Mouse (Mus musculus) lung, embryonic 14.5 days (tissue): ENCODE results near the gene Ak6. TPM values are rescaled to one million over a fixed set of nuclear protein-coding genes. Genes with fewer than 3 reads are reported as not detected.

ENCODE experiments used
- ATAC-seq: fragments of 200-750 bp; cut with Nextera tagmentation; 2 replicates; pipeline ENCODE4 v1.8.0; 2017; ENCODE audit warnings: mild to moderate bottlenecking, moderate TSS enrichment, moderate library complexity; ENCODE audit not compliant: insufficient read depth
- DNase-seq: peaks from one replicate; pipeline ENCODE4 v3.0.0-alpha.2; 2015
- H3K27ac ChIP-seq: fragments of 300-500 bp; sonication (generic); 2 replicates; pipeline ENCODE4 v1.5.1; 2014; ENCODE audit warnings: low read depth, mild to moderate bottlenecking, moderate library complexity
- H3K27me3 ChIP-seq: fragments of 300-500 bp; sonication (generic); 2 replicates; pipeline ENCODE4 v1.6.1; 2014; ENCODE audit warnings: low read length, control low read depth; ENCODE audit not compliant: insufficient read depth
- H3K36me3 ChIP-seq: fragments of 300-500 bp; sonication (generic); 2 replicates; pipeline ENCODE4 v1.6.1; 2014; ENCODE audit warnings: control low read depth; ENCODE audit not compliant: insufficient read depth
- H3K4me1 ChIP-seq: fragments of 300-500 bp; sonication (generic); 2 replicates; pipeline ENCODE4 v1.6.1; 2014; ENCODE audit warnings: antibody characterized with exemption, control low read depth; ENCODE audit not compliant: insufficient read depth
- H3K4me2 ChIP-seq: fragments of 300-500 bp; sonication (generic); 2 replicates; pipeline ENCODE4 v1.6.1; 2014; ENCODE audit warnings: mild to moderate bottlenecking
- H3K4me3 ChIP-seq: fragments of 300-500 bp; sonication (generic); 2 replicates; pipeline ENCODE4 v1.5.1; 2014; ENCODE audit warnings: low read depth, low read length
- H3K9ac ChIP-seq: fragments of 300-500 bp; sonication (generic); 2 replicates; pipeline ENCODE4 v1.6.1; 2014
- H3K9me3 ChIP-seq: fragments of 300-500 bp; sonication (generic); 2 replicates; pipeline ENCODE4 v1.6.1; 2016; ENCODE audit warnings: low read depth, low read length, control low read depth
- CTCF ChIP-seq: IDR thresholded peaks from 2 replicates; pipeline ENCODE4 v1.5.1; 2016; ENCODE audit warnings: antibody characterized with exemption, low read depth
- WGBS: fragments of 180-500 bp; shearing (Covaris S2); extraction: QIAGEN DNeasy Blood & Tissue Kit; methylation state at CpG from one replicate; pipeline ENCODE4 v1.1.7; 2014; 5-methylcytosine and 5-hydroxymethylcytosine counted together
- polyA plus RNA-seq: library from polyadenylated mRNA; unstranded; fragments of >200 nt; fragmentation: Nextera tagmentation; extraction: Ambion mirVana; gene quantifications from 2 replicates; pipeline ENCODE4 v1.2.1, GENCODE M21; 2014

The Ak6 gene
- polyA plus RNA-seq, 1 experiment from 2014 or later = 300 TPM

DNA sequence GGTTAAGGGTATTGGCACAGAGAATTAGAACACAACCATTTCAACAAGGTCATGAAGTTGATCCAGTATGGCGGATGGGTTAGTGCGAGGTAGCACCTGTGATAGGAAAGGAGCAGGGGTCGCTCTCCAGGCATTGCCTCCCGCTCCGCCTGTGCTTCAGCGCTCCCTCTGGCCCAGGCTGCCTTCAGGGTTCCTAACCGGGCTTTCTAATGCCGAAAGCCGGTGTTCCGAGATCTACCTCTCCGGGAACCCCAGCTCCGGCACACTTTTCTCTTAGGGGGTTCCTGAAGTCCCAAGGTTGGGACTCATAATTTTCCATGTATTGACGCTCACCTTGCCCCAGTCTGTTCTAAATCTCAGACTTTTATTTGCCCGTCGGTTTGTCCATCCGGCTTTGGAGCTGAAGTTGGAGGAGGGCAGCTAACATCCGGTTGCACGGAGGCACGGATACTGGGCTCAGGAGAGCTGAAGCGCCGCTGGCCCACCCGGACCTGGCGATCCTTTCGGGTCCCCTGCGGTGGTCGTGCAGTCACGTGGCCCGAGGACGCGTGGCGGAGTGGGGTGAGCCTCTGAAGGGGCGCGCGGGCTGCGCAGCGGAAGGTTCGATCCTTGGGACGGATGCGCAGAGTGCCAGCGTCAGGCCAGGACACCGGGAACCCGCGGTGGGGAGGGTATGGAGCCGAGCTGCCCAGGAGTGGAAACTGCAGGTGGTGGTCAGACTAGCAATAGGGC lies 18.7 kb downstream of the Ak6 start, which contains the start of gene Ccdc125:
Gene Ccdc125 (plus strand): TSS at position 427 of the 732 bp plus-strand sequence.
- no peak for TF ChIP-seq CTCF
- Histone ChIP-seq H3K27me3 (no peaks in the 10 kb centered on the region), H3K4me3 (peak within 1 kb of the TSS; percentile 61), H3K27ac (peak within 1 kb of the TSS; percentile 87), H3K9ac (peak within 1 kb of the TSS; percentile 75), H3K9me3 (no peaks in the 10 kb centered on the region), H3K4me2 (peak within 1 kb of the TSS; percentile 82), H3K36me3 (peaks cover 16% of the 10 kb centered on the region), H3K4me1 (no peaks in the 10 kb centered on the region)
- ATAC-seq = peak; percentile 80
- DNase-seq = peak; percentile 69
- WGBS = under 1% methylated on average over 44 of the region's 44 CpGs

DNA sequence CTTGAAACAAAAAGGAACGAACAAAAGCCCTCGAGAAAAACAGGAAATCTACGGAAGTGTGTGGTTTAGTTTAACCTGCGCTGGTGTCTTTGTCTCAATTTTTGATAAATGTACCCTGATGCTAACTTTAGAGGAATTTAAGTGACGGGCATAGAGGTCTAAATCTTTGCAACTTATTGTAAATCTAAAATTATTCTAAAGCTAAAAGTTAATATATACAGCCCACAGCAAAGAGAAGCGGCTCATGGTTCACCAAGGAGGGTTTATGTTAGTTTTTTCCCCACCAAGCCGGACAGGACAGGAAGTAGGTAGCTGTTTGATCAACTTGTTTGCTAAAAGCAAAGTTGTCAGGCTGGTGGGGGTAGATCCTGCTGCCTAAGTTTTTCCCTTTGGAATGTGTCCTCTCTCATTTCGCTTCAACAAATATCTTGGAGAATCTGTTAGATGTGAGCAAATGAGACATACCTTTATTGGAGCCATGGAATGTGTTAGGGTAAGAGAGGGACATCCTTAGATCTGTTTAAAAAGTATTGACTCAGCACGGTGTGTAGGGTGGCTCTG lies 19.5 kb downstream of the Ak6 start:
- Histone ChIP-seq H3K27ac (peak overlapping the region; percentile 87), H3K27me3 (no peaks in the 10 kb centered on the region), H3K36me3 (peaks cover 14% of the 10 kb centered on the region), H3K9me3 (no peaks in the 10 kb centered on the region), H3K9ac (peak overlapping the region; percentile 75), H3K4me1 (no peaks in the 10 kb centered on the region), H3K4me2 (peak overlapping the region; percentile 82), H3K4me3 (peak overlapping the region; percentile 61)
- no peak for ATAC-seq
- WGBS = 33% methylated on average over 9 of the region's 9 CpGs
- no peak for TF ChIP-seq CTCF
- peak; percentile 40 for DNase-seq

DNA sequence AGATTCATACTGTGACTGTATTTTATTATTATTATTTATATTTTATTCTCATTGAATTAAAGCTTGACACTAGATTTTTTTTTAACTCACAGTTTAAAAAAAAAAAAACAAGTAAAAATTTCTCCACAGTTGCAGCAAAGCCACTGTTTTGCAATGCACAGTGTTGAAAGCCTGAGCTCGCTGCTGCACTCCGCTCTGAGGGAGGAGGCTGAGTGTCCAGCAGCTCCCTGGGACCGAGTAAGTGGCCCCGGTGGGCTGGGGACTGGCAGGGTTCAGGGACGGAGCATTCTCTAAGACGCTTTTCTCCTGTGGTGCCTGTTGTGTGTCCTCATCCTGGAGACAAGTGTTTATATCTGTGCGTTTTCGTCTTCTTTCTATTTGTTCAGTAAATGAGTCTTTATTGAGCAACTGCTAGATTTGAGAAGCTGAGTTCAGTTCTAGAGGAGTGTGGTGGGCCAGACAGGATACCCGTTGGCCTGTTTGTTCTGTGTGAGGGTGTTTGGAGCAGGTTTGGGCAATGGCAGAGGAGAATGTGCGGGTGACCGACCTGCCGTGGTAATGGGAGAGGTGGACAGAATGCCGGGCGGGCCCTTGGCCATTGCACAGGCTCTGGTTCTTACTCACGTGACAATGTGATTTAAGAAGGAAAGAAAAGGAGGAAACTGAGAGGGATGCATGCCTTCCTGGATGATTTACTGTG lies 25.3 kb downstream of the Ak6 start:
- no peaks in the 10 kb centered on the region for H3K27me3 ChIP-seq
- no peak for TF ChIP-seq CTCF
- H3K9ac ChIP-seq = no peak overlapping the region
- DNase-seq (no peak), ATAC-seq (no peak)
- H3K36me3 ChIP-seq = no peaks in the 10 kb centered on the region
- H3K9me3 ChIP-seq = no peaks in the 10 kb centered on the region
- H3K4me3 ChIP-seq = no peak overlapping the region
- H3K4me2 ChIP-seq = no peak overlapping the region
- H3K27ac ChIP-seq = no peak overlapping the region
- no peaks in the 10 kb centered on the region for H3K4me1 ChIP-seq
- WGBS = 79% methylated on average over 15 of the region's 15 CpGs

DNA sequence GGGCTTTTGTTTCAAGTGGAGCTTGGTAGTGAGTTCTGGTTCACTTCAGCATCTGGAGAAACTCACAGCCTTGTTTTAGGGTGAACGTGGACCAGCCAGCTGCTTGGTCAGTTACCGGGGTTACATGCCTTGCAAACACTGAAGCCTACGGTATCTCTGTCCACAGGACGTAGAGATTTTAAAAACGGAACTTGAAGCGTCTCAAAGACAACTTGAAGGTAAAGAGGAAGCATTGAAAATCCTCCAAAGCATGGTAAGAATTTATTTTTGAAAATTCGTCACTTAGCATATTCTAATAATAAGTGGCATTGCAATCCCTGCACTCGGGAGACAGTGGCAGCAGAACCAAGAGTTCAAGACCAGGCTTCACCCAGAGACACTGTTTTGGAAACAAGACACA lies 30.8 kb downstream of the Ak6 start:
- Histone ChIP-seq H3K4me1 (no peaks in the 10 kb centered on the region), H3K27ac (no peak overlapping the region), H3K9me3 (no peaks in the 10 kb centered on the region), H3K27me3 (no peaks in the 10 kb centered on the region), H3K36me3 (no peaks in the 10 kb centered on the region), H3K4me2 (no peak overlapping the region), H3K4me3 (no peak overlapping the region), H3K9ac (no peak overlapping the region)
- no peak for TF ChIP-seq CTCF
- DNase-seq (no peak), ATAC-seq (no peak)
- 83% methylated on average over 8 of the region's 8 CpGs for WGBS

DNA sequence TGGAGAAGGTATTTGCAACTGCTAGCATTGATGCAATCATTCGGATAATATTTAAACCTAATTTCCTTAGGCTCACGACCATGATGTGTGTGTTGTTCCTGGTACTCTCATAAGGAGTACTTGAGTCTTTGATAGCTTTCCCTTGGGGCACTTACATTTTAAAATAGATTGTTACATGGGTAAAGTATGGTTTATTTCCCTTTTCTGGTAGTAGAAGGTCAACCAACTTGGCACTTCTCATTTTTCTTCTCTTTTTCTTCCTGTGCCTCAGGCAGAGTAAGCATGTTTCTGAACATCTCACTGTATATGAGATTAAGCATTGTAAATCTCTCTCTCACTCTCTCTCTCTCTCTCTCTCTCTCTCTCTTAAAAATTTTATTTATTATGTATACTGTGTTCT lies 32.1 kb downstream of the Ak6 start:
- H3K27me3 ChIP-seq = no peaks in the 10 kb centered on the region
- H3K9ac ChIP-seq = no peak overlapping the region
- no peaks in the 10 kb centered on the region for H3K9me3 ChIP-seq
- H3K4me1 ChIP-seq = no peaks in the 10 kb centered on the region
- no peak overlapping the region for H3K4me3 ChIP-seq
- WGBS = 71% methylated on average over 2 of the region's 2 CpGs
- ATAC-seq (no peak), DNase-seq (no peak)
- H3K36me3 ChIP-seq = no peaks in the 10 kb centered on the region
- H3K27ac ChIP-seq = no peak overlapping the region
- TF ChIP-seq CTCF = no peak
- no peak overlapping the region for H3K4me2 ChIP-seq

DNA sequence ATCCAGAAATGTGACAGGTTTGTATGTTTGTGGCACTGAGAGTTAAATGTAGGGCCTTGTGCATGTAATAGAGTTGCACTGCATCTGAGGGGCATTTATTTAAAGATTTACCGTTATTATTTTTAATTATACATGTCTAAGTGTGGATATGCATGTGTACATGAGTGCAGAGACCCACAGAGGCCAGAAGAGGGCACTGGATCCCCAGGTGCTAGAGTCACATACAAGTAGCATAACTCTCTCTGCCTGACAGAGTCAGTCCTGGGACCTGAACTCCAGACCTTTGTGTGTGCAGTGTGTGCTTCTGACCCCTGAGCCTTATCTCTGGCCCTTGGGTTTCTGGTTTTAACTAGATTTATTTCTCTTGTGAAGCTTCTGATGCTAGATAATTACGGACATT lies 33.6 kb downstream of the Ak6 start:
- Histone ChIP-seq H3K4me1 (no peaks in the 10 kb centered on the region), H3K9me3 (no peaks in the 10 kb centered on the region)
- ATAC-seq = no peak

DNA sequence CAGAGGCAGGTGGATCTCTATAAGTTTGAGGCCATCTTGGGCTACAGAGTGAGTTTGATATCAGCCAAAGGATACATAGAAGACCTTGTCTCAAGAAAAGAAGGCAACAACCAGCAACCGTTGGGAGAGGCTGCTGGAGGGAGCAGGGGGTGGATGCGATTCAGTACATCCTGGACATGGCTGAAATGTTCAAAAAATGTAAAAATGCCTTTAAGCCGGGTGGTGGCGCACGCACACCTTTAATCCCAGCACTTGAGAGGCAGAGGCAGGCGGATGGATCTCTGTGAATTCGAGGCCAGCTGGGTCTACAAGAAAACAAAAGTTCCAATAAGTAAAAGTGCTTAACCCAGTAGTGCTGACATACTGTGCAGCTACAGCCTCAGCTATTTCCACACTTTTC lies 36.7 kb downstream of the Ak6 start:
- Histone ChIP-seq H3K4me3 (no peak overlapping the region), H3K4me1 (no peaks in the 10 kb centered on the region), H3K9me3 (no peaks in the 10 kb centered on the region), H3K27me3 (no peaks in the 10 kb centered on the region), H3K4me2 (no peak overlapping the region), H3K9ac (no peak overlapping the region), H3K36me3 (no peaks in the 10 kb centered on the region), H3K27ac (no peak overlapping the region)
- TF ChIP-seq CTCF = no peak
- 63% methylated on average over 7 of the region's 7 CpGs for WGBS
- ATAC-seq (no peak), DNase-seq (no peak)

More for the DNA sequence above, 33.6 kb downstream of the Ak6 start:
- Histone ChIP-seq H3K27ac (no peak overlapping the region), H3K36me3 (no peaks in the 10 kb centered on the region), H3K9ac (no peak overlapping the region), H3K27me3 (no peaks in the 10 kb centered on the region), H3K4me2 (no peak overlapping the region), H3K4me3 (no peak overlapping the region)
- TF ChIP-seq CTCF = peak; percentile 30
- 63% methylated on average over 2 of the region's 2 CpGs for WGBS
- no peak for DNase-seq
